Mouse (Mus musculus): ENCODE data around the gene Ifna14. TPM values are rescaled to one million over a fixed set of nuclear protein-coding genes. Genes with fewer than 3 reads are reported as not detected.
A peak's percentile ranks its signal among the peaks of the same experiment; 100 is the strongest.
"Not testable (repeated sequence)": the region's sequence is repeated elsewhere in the genome, so short reads cannot be mapped to it uniquely, and the experiment has no call there.

Ifna14 gene
- total RNA-seq (2022), result not detected

GRCm38 (mm10) chr4:88571698-88572097, at the start of gene Ifna14:
Gene Ifna14 (minus strand): TSS chr4:88571798.
- no peak for DNase-seq (ENCODE audit: low spot score in 2 of 2)

DNA sequence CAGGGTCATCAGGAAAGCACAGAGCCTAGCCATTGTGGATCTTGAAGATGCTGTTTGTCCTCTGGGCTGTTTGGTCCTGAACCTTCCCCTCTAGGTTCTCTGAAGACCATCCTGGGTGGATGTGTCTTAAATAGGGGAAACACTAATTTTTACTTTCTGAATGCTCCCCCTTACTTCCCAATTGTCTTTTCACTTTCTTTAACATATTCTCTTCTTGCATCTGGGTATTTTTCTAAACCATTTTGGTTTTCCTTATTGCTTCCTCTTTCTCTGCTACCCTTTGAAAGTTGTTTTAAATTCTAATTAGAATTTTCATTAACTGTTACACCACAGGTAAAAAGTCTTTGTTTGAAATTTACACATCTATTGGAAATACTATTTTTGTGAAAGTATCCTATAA, 31.7 kb upstream of the Ifna14 start, which contains the start of gene Ifna12:
TSS of gene Ifna12 (minus strand) at position 101 of the 400 bp plus-strand sequence.
- DNase-seq (ENCODE audit: low spot score in 2 of 2), result no peak

- no peak for DNase-seq (ENCODE audit: low spot score in 2 of 2)
Observed at GRCm38 (mm10) chr4:88592285-88592684, 20.7 kb upstream of the Ifna14 start, which contains the start of gene Ifna9. Gene Ifna9 (minus strand): TSS chr4:88592385.

DNA sequence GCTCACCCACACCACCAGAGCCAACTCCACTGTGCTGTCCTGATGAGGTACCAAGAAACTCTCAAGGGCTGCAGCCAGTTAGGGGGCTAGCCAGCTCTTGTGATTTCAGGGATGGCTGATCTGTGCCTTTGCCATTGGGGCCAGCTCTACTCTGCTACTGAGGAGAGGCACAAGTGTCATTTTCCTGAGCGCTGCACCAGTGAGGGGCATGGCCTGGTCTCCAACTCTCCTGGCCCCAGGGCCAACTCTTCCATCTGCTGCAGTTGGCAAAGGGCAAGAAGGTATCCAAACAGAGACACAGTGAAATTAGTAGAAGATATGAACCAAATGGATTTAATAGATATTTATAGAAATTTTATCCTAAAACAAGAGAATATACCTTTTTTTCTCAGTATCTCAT, 9.8 kb downstream of the Ifna14 start:
- DNase-seq (ENCODE audit: low spot score in 2 of 2), result no peak

DNA sequence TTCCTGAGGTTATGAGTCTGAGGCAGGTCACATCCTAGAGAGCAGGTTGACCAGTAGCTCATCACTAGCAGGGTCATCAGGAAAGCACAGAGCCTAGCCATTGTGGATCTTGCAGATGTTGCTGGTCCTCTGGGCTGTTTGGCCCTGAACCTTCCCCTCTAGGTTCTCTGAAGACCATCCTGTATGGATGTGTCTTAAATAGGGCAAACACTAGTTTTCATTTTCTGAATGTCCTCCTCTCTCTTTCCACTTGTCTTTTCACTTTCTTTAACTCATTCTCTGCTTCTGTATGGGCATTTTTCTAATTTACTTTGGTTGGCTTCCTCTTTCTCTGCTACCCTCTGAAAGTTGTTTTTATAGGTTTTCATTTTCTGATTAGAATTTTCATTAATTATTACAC, 13.5 kb downstream of the Ifna14 start, which contains the start of gene Ifna15:
TSS of gene Ifna15 (minus strand) at position 101 of the 400 bp plus-strand sequence.
- DNase-seq (ENCODE audit: low spot score in 2 of 2), result not testable (repeated sequence)

DNA sequence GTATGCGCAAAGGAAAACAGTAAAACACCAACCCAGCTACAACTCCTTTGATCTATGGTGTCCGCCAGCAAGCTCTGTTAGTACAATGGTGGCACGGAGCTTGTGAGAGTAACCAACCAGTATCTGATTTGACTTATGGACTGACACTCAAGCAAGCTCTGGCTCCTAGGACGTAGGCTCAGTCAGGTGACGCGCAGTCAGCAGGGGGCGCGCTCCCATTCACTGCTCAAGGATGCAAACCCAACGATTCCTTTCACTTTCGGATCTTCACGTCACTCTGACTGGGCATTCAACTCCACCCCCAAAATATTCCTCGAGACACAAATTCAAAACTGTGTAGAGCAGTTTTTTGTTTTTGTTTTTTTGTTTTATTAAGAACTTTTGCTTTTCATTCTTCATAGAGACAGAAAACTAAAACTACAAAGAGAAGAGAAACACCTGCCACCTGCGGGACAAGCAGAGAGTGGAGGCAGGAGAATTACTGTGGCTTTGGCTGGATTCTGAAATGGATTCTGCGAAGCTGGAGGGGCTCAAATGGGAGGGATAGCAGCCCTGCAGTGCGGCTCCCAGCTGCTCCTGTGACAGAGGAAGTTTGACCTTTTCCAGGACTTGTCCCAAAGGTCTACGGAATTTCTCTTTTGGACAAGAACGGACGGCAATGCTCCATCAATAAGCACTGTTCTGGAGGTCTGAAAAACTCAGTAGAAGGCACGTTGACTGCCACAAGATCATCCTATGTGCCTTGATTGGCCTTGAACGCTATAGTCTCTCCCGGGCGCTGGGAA, 21.2 kb downstream of the Ifna14 start:
- DNase-seq (ENCODE audit: low spot score in 2 of 2), result peak; percentile 13 to 40

- DNase-seq (ENCODE audit: low spot score in 2 of 2), result no peak
Observed at GRCm38 (mm10) chr4:88547986-88548385, 23.6 kb downstream of the Ifna14 start.

DNA sequence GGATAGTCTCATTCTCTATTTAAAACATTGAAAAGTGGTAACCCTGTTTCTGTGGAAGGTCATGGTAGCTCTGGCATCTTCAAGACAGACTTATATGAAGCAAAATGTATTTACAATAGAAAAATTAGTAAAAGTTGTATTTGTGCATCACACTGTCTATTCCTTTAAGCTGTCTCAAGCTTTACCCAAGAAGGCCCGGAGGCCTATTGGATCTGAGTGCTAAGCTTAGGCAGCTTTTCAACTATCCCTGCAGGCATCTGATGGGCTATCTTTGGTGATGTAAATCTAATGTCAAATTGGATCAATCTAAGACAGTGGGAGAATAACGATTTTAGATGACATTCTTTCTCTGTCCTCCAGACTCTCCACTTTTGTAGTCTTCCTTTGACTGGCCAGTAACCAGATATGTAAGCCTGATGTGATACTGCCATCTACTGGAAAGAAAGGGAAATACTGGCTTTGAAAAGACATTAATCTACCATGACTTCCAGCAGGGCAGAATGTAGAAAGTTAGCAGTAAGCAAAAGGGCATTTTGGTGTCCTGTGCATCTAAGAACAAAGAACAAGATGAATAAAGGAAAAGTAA, 27.9 kb downstream of the Ifna14 start:
- DNase-seq (ENCODE audit: low spot score in 2 of 2), result no peak

- no peak for DNase-seq (ENCODE audit: low spot score in 2 of 2)
Observed at GRCm38 (mm10) chr4:88537328-88537727, 34.3 kb downstream of the Ifna14 start.

DNA sequence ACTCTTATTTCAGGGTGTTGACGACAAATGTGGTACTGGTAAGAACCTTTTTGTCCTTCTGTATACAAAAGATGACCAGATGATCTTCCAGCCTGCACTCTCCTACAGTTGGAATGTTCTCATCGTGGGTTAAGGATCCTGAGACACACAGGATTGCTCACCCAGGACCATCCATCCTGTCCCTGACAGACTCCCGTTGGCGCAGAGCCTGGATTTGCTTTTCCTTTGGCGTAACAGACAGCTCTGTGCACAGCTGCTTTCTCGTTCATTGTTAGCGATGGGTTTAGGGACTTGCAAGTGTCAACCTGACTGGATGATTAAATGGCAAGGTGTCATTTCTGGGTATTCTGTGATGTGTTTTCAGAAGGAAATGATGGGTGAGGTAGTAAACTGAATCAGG, 35.0 kb downstream of the Ifna14 start:
- no peak for DNase-seq (ENCODE audit: low spot score in 2 of 2)

GRCm38 (mm10) chr4:88535742-88536141, 35.9 kb downstream of the Ifna14 start:
- DNase-seq (ENCODE audit: low spot score in 2 of 2), result no peak

- no peak for DNase-seq (ENCODE audit: low spot score in 2 of 2)
Observed at GRCm38 (mm10) chr4:88534903-88535302, 36.7 kb downstream of the Ifna14 start.

DNA sequence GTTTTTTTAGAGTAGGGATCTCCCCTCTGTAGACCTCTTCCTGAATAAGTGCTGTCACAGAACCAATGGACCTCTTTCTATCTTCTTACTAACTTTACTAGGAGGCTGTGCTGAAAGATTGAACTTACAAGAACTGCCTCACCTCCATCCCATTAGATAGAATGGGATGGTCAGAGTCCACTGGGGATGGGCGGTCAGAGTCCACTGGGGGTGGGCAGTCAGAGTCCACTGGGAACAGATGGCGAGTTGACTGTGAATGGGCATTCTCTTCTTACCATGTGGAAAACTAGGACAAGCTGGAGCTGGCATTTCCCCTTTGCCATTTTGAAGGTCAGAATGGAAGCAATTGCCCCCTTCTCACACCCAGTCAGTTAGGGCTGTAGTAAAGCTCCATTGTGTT, 38.1 kb downstream of the Ifna14 start:
- DNase-seq (ENCODE audit: low spot score in 2 of 2), result no peak

DNA sequence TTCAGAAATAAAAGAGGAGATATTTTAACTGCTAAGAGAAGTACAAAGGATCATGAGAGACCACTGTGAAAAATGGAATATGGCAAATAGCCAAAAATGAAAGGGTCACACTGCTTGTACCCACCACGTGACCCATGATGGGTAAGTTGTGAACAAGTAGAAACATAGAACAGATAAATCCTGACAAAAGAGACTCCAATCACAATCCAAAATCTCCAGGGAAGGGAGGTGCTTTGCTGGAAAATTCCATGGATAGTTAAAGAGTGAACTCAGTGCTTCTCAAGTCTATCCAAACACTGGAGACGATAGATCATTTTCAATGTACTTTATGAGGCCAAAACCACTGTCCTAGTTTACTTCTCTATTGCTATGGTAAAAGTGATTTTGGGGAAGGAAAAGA, 40.7 kb downstream of the Ifna14 start:
- DNase-seq (ENCODE audit: low spot score in 2 of 2), result no peak

GRCm38 (mm10) chr4:88530271-88530670, 41.3 kb downstream of the Ifna14 start:
- DNase-seq (ENCODE audit: low spot score in 2 of 2), result no peak

DNA sequence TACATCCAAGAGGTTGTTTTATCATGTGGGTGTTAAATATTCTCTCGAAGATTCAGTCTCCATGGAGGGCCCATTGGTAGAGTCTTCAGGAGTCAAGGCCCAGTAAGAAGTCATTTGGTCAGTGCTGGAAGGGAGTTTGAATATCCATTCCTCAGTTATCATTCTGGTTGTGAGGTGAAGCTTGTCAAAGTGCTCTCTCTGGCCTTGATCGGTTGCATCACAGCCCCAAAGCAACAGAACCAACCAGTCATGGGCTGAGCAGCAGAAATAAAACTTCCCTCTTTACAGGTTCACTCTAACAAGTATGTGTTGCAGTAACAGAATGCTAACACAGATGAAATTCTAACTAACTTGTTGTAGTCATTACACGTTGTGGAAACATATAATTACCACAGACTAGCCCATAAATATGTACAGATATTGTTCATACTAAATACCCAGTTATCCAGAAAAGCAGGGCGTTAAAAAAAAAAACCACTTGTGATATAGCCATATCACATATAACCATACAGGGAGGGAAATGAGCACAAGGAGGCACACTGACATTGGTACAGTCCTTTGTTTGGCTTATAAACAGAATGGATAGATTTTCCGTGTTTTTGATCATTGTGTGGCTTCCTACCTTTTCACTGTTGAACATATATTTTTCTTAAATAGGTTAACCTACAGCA, 45.1 kb downstream of the Ifna14 start:
- no peak for DNase-seq (ENCODE audit: low spot score in 2 of 2)

- no peak for DNase-seq (ENCODE audit: low spot score in 2 of 2)
Observed at GRCm38 (mm10) chr4:88525393-88525792, 46.2 kb downstream of the Ifna14 start.

DNA sequence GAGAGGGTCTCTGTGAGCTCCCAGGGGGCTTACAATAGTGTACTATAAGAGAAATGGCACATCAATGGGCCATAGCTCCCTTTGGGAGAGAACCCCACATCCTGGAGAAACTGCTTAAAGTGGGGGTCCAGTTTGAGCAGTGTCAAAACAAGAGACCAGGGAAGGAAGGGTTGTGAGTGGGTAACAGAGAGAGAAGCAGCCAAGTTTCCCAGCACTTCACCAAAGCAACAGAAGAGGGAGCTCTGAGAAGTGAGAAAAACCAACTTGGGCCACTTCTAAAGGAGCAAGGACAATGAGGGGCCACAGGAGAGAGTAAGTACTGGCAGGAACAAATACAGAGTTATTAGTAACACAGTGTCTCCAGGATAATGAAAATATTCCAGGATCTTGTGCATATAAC, 48.4 kb downstream of the Ifna14 start:
- no peak for DNase-seq (ENCODE audit: low spot score in 2 of 2)

DNA sequence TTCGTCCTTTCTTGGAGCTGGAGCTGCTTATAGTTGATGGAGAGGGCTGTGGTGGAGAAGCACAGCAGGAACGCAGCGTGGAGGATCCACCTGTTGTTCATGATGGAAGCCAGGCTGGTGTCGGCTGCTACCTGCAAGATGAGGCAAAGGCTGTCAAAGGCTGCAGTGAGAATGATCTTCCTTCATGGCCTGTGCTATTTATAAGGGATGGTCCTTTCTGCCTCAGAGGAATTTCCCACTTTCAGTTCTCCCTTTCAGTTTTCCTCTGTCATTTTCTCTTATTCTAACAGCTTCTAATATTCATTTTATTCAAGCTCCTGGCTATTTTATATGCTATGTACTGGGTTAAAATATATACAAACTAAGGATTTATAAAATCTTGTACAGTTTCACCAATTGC, 48.9 kb downstream of the Ifna14 start, which contains the start of gene Ifnb1:
TSS of gene Ifnb1 (minus strand) at position 101 of the 400 bp plus-strand sequence.
- no peak for DNase-seq (ENCODE audit: low spot score in 2 of 2)
